Mouse (Mus musculus) liver, adult 2 months (tissue): ENCODE data around the gene Cdkl4.

ENCODE experiments used
- CTCF ChIP-seq: fragments of 200-500 bp; IDR thresholded peaks from 2 replicates; pipeline ENCODE4 v1.5.1; 2011; ENCODE audit warnings: low read depth, low read length, control low read depth
- POLR2A ChIP-seq: fragments of 200-500 bp; IDR thresholded peaks from 2 replicates; pipeline ENCODE4 v1.6.1; 2011; ENCODE audit warnings: low read length, control low read depth; ENCODE audit not compliant: insufficient read depth; ENCODE audit errors: extremely low read depth

DNA sequence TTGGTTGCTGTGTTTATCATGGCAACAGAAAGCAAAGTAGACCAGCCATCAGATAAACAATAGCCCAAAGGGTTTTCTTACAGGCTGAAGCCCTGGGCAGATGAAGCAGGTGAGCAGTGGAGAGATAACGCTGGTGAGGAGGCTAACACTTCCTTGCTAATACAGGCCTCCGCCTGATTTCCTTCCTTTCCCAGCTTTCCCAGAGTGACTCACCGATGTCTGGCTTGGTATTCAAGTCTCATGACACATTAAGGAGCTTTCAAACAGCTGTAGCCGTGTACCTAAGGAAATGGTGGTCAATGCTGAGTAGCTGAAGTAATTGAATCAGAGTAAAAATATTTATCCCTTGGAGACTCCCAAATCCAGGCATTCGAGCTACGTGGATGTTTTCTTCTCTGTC lies 71.8 kb downstream of the Cdkl4 start:
- TF ChIP-seq CTCF (no peak), POLR2A (no peak)
